Mouse (Mus musculus) ES-E14 (cell line): ENCODE data around the gene Itga11.
"Not testable (repeated sequence)": the region's sequence is repeated elsewhere in the genome, so short reads cannot be mapped to it uniquely, and the experiment has no call there.

Experiments used
- CHD2 ChIP-seq: IDR thresholded peaks from 2 replicates; pipeline ENCODE4 v1.6.1; 2014; ENCODE audit warnings: mild to moderate bottlenecking, low read depth, low read length, inconsistent platforms
- HCFC1 ChIP-seq: IDR thresholded peaks from 2 replicates; pipeline ENCODE4 v1.6.1; 2012; ENCODE audit warnings: low read length, inconsistent platforms, borderline replicate concordance; ENCODE audit not compliant: insufficient read depth
- MAFK ChIP-seq: IDR thresholded peaks from 2 replicates; pipeline ENCODE4 v1.6.1; 2014; ENCODE audit warnings: mild to moderate bottlenecking, low read depth, low read length, inconsistent platforms; ENCODE audit not compliant: insufficient read depth
- ZC3H11A ChIP-seq: IDR thresholded peaks from 2 replicates; pipeline ENCODE4 v1.6.1; 2012; ENCODE audit warnings: low read depth, mild to moderate bottlenecking, inconsistent platforms, low read length, borderline replicate concordance

DNA sequence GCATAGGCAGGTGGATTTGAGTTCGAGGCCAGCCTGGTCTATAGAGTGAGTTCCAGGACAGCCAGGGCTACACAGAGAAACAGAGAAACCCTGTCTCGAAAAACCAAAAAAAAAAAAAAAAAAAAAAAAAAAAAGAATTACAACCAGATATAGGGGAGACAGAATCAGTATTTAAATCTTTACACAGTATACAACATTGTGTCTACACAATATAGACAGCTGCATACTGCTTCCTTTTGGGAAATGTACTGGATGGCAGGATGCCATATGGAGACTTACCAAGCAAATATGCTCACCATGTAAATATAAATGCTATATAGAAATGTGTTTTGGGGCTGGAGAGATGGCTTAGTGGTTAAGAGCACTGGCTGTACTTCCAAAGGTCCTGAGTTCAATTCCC is 121.6 kb downstream of the Itga11 start:
- TF ChIP-seq HCFC1, MAFK, ZC3H11A, CHD2: not testable (repeated sequence)
